Mouse (Mus musculus): ENCODE results near the gene Mettl3. TPM values are rescaled to one million over a fixed set of nuclear protein-coding genes. Genes with fewer than 3 reads are reported as not detected.

Gene Mettl3
- polyA plus RNA-seq, 1 experiment = 30.5 TPM

DNA sequence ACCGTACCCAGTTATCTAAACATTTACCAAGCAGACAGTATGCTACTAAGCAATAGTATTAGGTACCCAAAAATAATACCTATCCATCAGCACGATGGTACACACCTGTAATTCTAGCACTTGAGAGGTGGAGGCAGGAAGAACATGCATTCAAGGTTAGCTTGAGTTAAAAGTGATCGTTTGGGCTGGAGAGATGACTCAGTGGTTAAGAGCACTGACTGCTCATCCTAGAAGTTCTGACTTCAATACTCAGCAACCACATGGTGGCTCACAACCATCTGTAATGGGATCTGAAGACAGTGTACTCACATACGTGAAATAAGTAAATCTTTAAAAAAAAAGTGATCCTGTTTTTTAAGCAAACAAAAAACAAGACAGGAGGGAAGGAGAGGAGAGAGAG is 58.8 kb downstream of the Mettl3 start:
- Histone ChIP-seq H3K36me3 (ENCODE audit: control insufficient read depth, insufficient read depth) (no peaks in the 10 kb centered on the region), H3K27me3 (ENCODE audit: control insufficient read depth, insufficient read depth, insufficient read length) (no peaks in the 10 kb centered on the region), H3K4me3 (no peak overlapping the region), H3K4me2 (ENCODE audit: low read depth) (no peak overlapping the region), H3ac (ENCODE audit: control insufficient read depth, insufficient read length) (no peak overlapping the region), H3K79me2 (ENCODE audit: control insufficient read depth, insufficient read depth) (peaks cover 82% of the 10 kb centered on the region)
- TF ChIP-seq MAX (IDR thresholded peaks at IDR 0.05; ENCODE audit: low read depth) (no peak), E2F4 (IDR thresholded peaks at IDR 0.05; ENCODE audit: insufficient read depth) (no peak), MYOG (IDR thresholded peaks at IDR 0.05; ENCODE audit: control insufficient read depth in 1 of 3, insufficient read depth in 1 of 3, insufficient read length in 2 of 3, low read depth in 2 of 3) (no peak), MYOD1 (IDR thresholded peaks at IDR 0.05; ENCODE audit: control insufficient read depth in 1 of 3, insufficient read length in 2 of 3, low read depth in 2 of 3) (no peak), TCF3 (IDR thresholded peaks at IDR 0.05; ENCODE audit: insufficient read length, low read depth) (no peak), SRF (IDR thresholded peaks at IDR 0.05; ENCODE audit: control insufficient read depth, insufficient read length, low read depth) (no peak), REST (IDR thresholded peaks at IDR 0.05; ENCODE audit: insufficient read depth, insufficient read length) (no peak), TCF12 (IDR thresholded peaks at IDR 0.05; ENCODE audit: insufficient read depth, poor library complexity, severe bottlenecking) (no peak), USF1 (IDR thresholded peaks at IDR 0.05; ENCODE audit: low read depth) (no peak), POLR2A (IDR thresholded peaks at IDR 0.05; ENCODE audit: insufficient read length, low read depth) (no peak), POLR2AphosphoS2 (IDR thresholded peaks at IDR 0.05; ENCODE audit: insufficient read length, low read depth) (no peak), CEBPB (IDR thresholded peaks at IDR 0.05; ENCODE audit: insufficient read depth, poor library complexity, severe bottlenecking) (no peak)

Other genes starting within 250 kb of the Mettl3 start
- 147 TPM for gene Hnrnpc, start 201.1 kb downstream of the Mettl3 start, polyA plus RNA-seq (2012; fragmentation: generic; extraction: Trizol)
- 0.47 TPM for gene Rpgrip1, start 194.4 kb downstream of the Mettl3 start, polyA plus RNA-seq (2012; fragmentation: generic; extraction: Trizol)
- gene Supt16, start 107.7 kb downstream of the Mettl3 start, polyA plus RNA-seq (2012; fragmentation: generic; extraction: Trizol) = 11.7 TPM
- 19.6 TPM for gene Chd8, start 47.3 kb downstream of the Mettl3 start, polyA plus RNA-seq (2012; fragmentation: generic; extraction: Trizol)
- gene Tox4, start 26.0 kb downstream of the Mettl3 start, polyA plus RNA-seq (2012; fragmentation: generic; extraction: Trizol) = 26.8 TPM
- gene Rab2b, start 25.6 kb downstream of the Mettl3 start, polyA plus RNA-seq (2012; fragmentation: generic; extraction: Trizol) = 4.9 TPM
- gene Sall2, start 23.6 kb upstream of the Mettl3 start, polyA plus RNA-seq (2012; fragmentation: generic; extraction: Trizol) = 3.5 TPM
- gene Olfr1513, start 51.3 kb upstream of the Mettl3 start, polyA plus RNA-seq (2012; fragmentation: generic; extraction: Trizol) = not detected
- not detected for gene Olfr1512, start 74.0 kb upstream of the Mettl3 start, polyA plus RNA-seq (2012; fragmentation: generic; extraction: Trizol)
- gene Olfr1511, start 92.3 kb upstream of the Mettl3 start, polyA plus RNA-seq (2012; fragmentation: generic; extraction: Trizol) = not detected
- gene Olfr1510, start 109.2 kb upstream of the Mettl3 start, polyA plus RNA-seq (2012; fragmentation: generic; extraction: Trizol) = not detected
- not detected for gene Olfr1509, start 137.9 kb upstream of the Mettl3 start, polyA plus RNA-seq (2012; fragmentation: generic; extraction: Trizol)
- not detected for gene Olfr1508, start 162.4 kb upstream of the Mettl3 start, polyA plus RNA-seq (2012; fragmentation: generic; extraction: Trizol)
- gene Olfr1507, start 190.6 kb upstream of the Mettl3 start, polyA plus RNA-seq (2012; fragmentation: generic; extraction: Trizol) = not detected